Comparison of ENCODE assay signal across 31 mouse cellular contexts in the genomic region with DNA sequence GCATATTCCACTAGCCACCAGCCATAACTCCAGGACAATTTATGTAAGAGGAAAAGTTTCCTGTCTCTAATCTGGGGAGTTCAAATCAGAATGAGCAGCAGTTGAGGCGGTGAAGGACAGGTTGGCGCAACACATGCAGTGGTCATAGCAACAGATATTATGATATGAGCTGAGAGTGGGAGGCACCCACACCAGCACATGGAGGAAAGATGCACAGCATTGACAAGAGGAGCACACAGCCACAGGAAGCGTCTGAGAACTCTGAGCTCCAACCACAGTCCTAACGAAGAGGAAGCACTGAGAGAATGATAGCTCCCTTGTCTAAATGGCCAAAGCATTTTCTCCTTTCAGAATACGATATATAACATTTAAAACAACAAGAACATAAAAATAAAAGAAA.
A peak's percentile ranks its signal among the peaks of the same experiment; 100 is the strongest.
DNase-seq lines count a peak whose midpoint lies in the region; ATAC-seq lines count a peak whose summit lies in the region.
"Had no signal": no experiment of that assay in that cellular context is flagged by ENCODE, and none has a peak within 500 bp of the region (broad histone marks: within the 10 kb centered on the region; RNA-seq: fewer than 3 reads in every experiment).

No protein-coding gene starts in this region.

- H3K27me3 ChIP-seq in midbrain, embryonic 11.5 days (ENCODE audit: control insufficient read depth, insufficient read depth, low read length), result no peaks in the 10 kb centered on the region
- no peaks in the 10 kb centered on the region for H3K27me3 ChIP-seq in midbrain, embryonic 16.5 days (ENCODE audit: control insufficient read depth, insufficient read depth, low read depth, low read length)
- H3K27me3 ChIP-seq in liver, embryonic 11.5 days (replicated peaks; ENCODE audit: control insufficient read depth, insufficient read depth, low read length), result no peaks in the 10 kb centered on the region
- H3K27me3 ChIP-seq in neural tube, embryonic 15.5 days (replicated peaks), result no peaks in the 10 kb centered on the region
- H3K27me3 ChIP-seq: forebrain, embryonic 13.5 days; heart, embryonic 15.5 days; hindbrain, embryonic 15.5 days; intestine, embryonic 15.5 days; limb, embryonic 15.5 days; midbrain, embryonic 13.5 days had no signal

- no peak overlapping the region for H3K4me2 ChIP-seq in midbrain, embryonic 11.5 days
- H3K4me2 ChIP-seq in midbrain, embryonic 16.5 days (ENCODE audit: low read length), result no peak overlapping the region
- no peak overlapping the region for H3K4me2 ChIP-seq in liver, embryonic 11.5 days
- no peak overlapping the region for H3K4me2 ChIP-seq in neural tube, embryonic 15.5 days
- H3K4me2 ChIP-seq: forebrain, embryonic 13.5 days; heart, embryonic 15.5 days; hindbrain, embryonic 15.5 days; intestine, embryonic 15.5 days; limb, embryonic 15.5 days; midbrain, embryonic 13.5 days had no signal

- 64% methylated on average over 5 of the region's 5 CpGs for WGBS in midbrain, embryonic 11.5 days
- WGBS in midbrain, embryonic 16.5 days, result 60% methylated on average over 5 of the region's 5 CpGs
- WGBS in liver, embryonic 11.5 days, result 44% methylated on average over 5 of the region's 5 CpGs
- WGBS in neural tube, embryonic 15.5 days, result 73% methylated on average over 5 of the region's 5 CpGs

- no peaks in the 10 kb centered on the region for H3K9me3 ChIP-seq in midbrain, embryonic 11.5 days (ENCODE audit: control insufficient read depth, low read length)
- no peaks in the 10 kb centered on the region for H3K9me3 ChIP-seq in midbrain, embryonic 16.5 days (replicated peaks; ENCODE audit: control insufficient read depth, low read length, poor library complexity, severe bottlenecking)
- no peaks in the 10 kb centered on the region for H3K9me3 ChIP-seq in liver, embryonic 11.5 days (ENCODE audit: control insufficient read depth, low read length)
- no peaks in the 10 kb centered on the region for H3K9me3 ChIP-seq in neural tube, embryonic 15.5 days (replicated peaks)
- H3K9me3 ChIP-seq: forebrain, embryonic 13.5 days; G1E; heart, embryonic 10.5 days; heart, embryonic 15.5 days; hindbrain, embryonic 15.5 days; intestine, embryonic 15.5 days; limb, embryonic 10.5 days; limb, embryonic 15.5 days; midbrain, embryonic 13.5 days had no signal

- H3K9ac ChIP-seq in midbrain, embryonic 11.5 days (ENCODE audit: low read length), result no peak overlapping the region
- H3K9ac ChIP-seq in midbrain, embryonic 16.5 days (ENCODE audit: low read depth, low read length), result no peak overlapping the region
- H3K9ac ChIP-seq in liver, embryonic 11.5 days (ENCODE audit: low read depth, low read length), result no peak overlapping the region
- H3K9ac ChIP-seq in neural tube, embryonic 15.5 days (replicated peaks), result no peak overlapping the region
- H3K9ac ChIP-seq: forebrain, embryonic 13.5 days; heart, embryonic 15.5 days; hindbrain, embryonic 15.5 days; intestine, embryonic 15.5 days; limb, embryonic 15.5 days; midbrain, embryonic 13.5 days had no signal

- H3K4me1 ChIP-seq in midbrain, embryonic 11.5 days (ENCODE audit: control insufficient read depth, insufficient read depth, low read length), result 0 out of 2 replicates have a peak, but pooled peaks cover 2% of the 10 kb centered on the region
- 0 out of 2 replicates have a peak, but pooled peaks cover 2% of the 10 kb centered on the region for H3K4me1 ChIP-seq in midbrain, embryonic 16.5 days (ENCODE audit: control insufficient read depth, insufficient read depth, low read length)
- H3K4me1 ChIP-seq in liver, embryonic 11.5 days (replicated peaks; ENCODE audit: control insufficient read depth, insufficient read depth, low read length), result no peaks in the 10 kb centered on the region
- no peaks in the 10 kb centered on the region for H3K4me1 ChIP-seq in neural tube, embryonic 15.5 days
- H3K4me1 ChIP-seq: forebrain, embryonic 13.5 days; heart, embryonic 10.5 days; heart, embryonic 15.5 days; hindbrain, embryonic 15.5 days; intestine, embryonic 15.5 days; limb, embryonic 10.5 days; limb, embryonic 15.5 days had no signal

- no peaks in the 10 kb centered on the region for H3K36me3 ChIP-seq in midbrain, embryonic 11.5 days (ENCODE audit: control insufficient read depth, insufficient read depth, low read length)
- no peaks in the 10 kb centered on the region for H3K36me3 ChIP-seq in midbrain, embryonic 16.5 days (ENCODE audit: control insufficient read depth, insufficient read depth, low read length)
- H3K36me3 ChIP-seq in liver, embryonic 11.5 days (ENCODE audit: control insufficient read depth, insufficient read depth, low read length), result no peaks in the 10 kb centered on the region
- no peaks in the 10 kb centered on the region for H3K36me3 ChIP-seq in neural tube, embryonic 15.5 days
- H3K36me3 ChIP-seq: G1E; heart, embryonic 10.5 days; heart, embryonic 15.5 days; hindbrain, embryonic 15.5 days; intestine, embryonic 15.5 days; limb, embryonic 10.5 days; limb, embryonic 15.5 days; midbrain, embryonic 13.5 days had no signal

- peak; percentile 84 for DNase-seq in midbrain, embryonic 11.5 days (ENCODE audit: low spot score, missing footprints)
- peak; percentile 18 for DNase-seq in c-Kit-positive CD71-negative TER-119-negative erythroid progenitor cells, embryonic 14.5 days (ENCODE audit: low read depth)
- no peak for DNase-seq in liver, embryonic 11.5 days (ENCODE audit: low spot score)
- DNase-seq in lung, postnatal 4 days, result no peak
- DNase-seq in B cell, adult 2 months, result no peak
- DNase-seq: adrenal gland, postnatal 14 days; cerebellum, adult 11-12 months; cerebellum, adult 9-11 months; gastrocnemius, postnatal 14 days; heart, adult 11 months; kidney, adult 2 months; kidney, postnatal 4 days; lung, adult 18-20 months; retina, postnatal 1 day; thymus, adult 18-20 months had no signal

- no peak overlapping the region for H3K27ac ChIP-seq in midbrain, embryonic 11.5 days (ENCODE audit: low read depth, low read length)
- H3K27ac ChIP-seq in midbrain, embryonic 16.5 days (ENCODE audit: low read length), result no peak overlapping the region
- no peak overlapping the region for H3K27ac ChIP-seq in liver, embryonic 11.5 days (ENCODE audit: low read depth, low read length)
- no peak overlapping the region for H3K27ac ChIP-seq in neural tube, embryonic 15.5 days (replicated peaks)
- H3K27ac ChIP-seq: forebrain, embryonic 13.5 days; heart, embryonic 10.5 days; heart, embryonic 15.5 days; hindbrain, embryonic 15.5 days; intestine, embryonic 15.5 days; kidney, postnatal 0 days; limb, embryonic 10.5 days; limb, embryonic 15.5 days; macrophage; midbrain, embryonic 13.5 days; stomach, postnatal 0 days had no signal

- no peak for ATAC-seq in midbrain, embryonic 11.5 days (ENCODE audit: low FRiP score)
- no peak for ATAC-seq in midbrain, embryonic 16.5 days
- ATAC-seq in liver, embryonic 11.5 days (replicated peaks; ENCODE audit: low FRiP score), result peak; percentile 77
- ATAC-seq in megakaryocyte progenitor cell, adult 5-6 weeks (replicated peaks; ENCODE audit: poor library complexity), result peak; percentile 99
- ATAC-seq in neural tube, embryonic 15.5 days (ENCODE audit: low FRiP score), result no peak
- ATAC-seq: forebrain, embryonic 13.5 days; intestine, embryonic 15.5 days; lung, postnatal 0 days; midbrain, embryonic 13.5 days had no signal

- H3K4me3 ChIP-seq in midbrain, embryonic 11.5 days (ENCODE audit: low read depth, low read length), result no peak overlapping the region
- no peak overlapping the region for H3K4me3 ChIP-seq in midbrain, embryonic 16.5 days (ENCODE audit: low read depth, low read length)
- H3K4me3 ChIP-seq in liver, embryonic 11.5 days (ENCODE audit: low read depth, low read length), result no peak overlapping the region
- H3K4me3 ChIP-seq in neural tube, embryonic 15.5 days (replicated peaks), result no peak overlapping the region
- H3K4me3 ChIP-seq: forebrain, embryonic 13.5 days; heart, embryonic 10.5 days; heart, embryonic 15.5 days; hindbrain, embryonic 15.5 days; intestine, embryonic 15.5 days; limb, embryonic 10.5 days; limb, embryonic 15.5 days; midbrain, embryonic 13.5 days had no signal

Comparison
In these comparisons a context has a peak if more than half of its experiments do, and no peak if none do; other contexts are left out.
1. ATAC-seq: peak in liver, embryonic 11.5 days (single experiment) and megakaryocyte progenitor cell, adult 5-6 weeks (single experiment); none in midbrain, embryonic 11.5 days (single experiment), midbrain, embryonic 16.5 days (single experiment) and neural tube, embryonic 15.5 days (single experiment).
2. DNase-seq: peak in midbrain, embryonic 11.5 days (single experiment) and c-Kit-positive CD71-negative TER-119-negative erythroid progenitor cells, embryonic 14.5 days (single experiment); none in liver, embryonic 11.5 days (single experiment), lung, postnatal 4 days (0 of 2) and B cell, adult 2 months (0 of 2).